Mouse (Mus musculus): Measurements from ENCODE around the gene Wbp2nl. TPM values are rescaled to one million over a fixed set of nuclear protein-coding genes. Genes with fewer than 3 reads are reported as not detected.

Gene Wbp2nl
- total and polyA plus RNA-seq, 3 experiments, result not detected

GRCm38 (mm10) chr15:82358431-82359260, 59.9 kb downstream of the Wbp2nl start:
- dilution Hi-C loops (cut with MboI; ENCODE audit: extremely low pct_ligation_motif_present, extremely low pct_unique_long_range_greater_than_20kb, low sequenced_read_pairs), result no loop called here
- in situ Hi-C loops (cut with MboI; ENCODE audit: low pct_ligation_motif_present, low pct_unique_long_range_greater_than_20kb, low sequenced_read_pairs), result loop anchor here (10.0 kb wide), 1 partner anchor 56 kb away; no protein-coding TSS in a partner anchor
- TF ChIP-seq MYC (IDR thresholded peaks at IDR 0.05; ENCODE audit: low read depth, low read length), result no peak
- TF ChIP-seq USF1 (IDR thresholded peaks at IDR 0.05; ENCODE audit: low read depth, low read length), result no peak
- no peak for TF ChIP-seq GABPA (IDR thresholded peaks at IDR 0.05; ENCODE audit: insufficient replicate concordance, low read depth, low read length)
- TF ChIP-seq ELF1 (IDR thresholded peaks at IDR 0.05; ENCODE audit: low read depth, low read length), result no peak
- TF ChIP-seq HCFC1 (IDR thresholded peaks at IDR 0.05; ENCODE audit: low read depth, low read length), result no peak
- no peak for TF ChIP-seq MXI1 (IDR thresholded peaks at IDR 0.05; ENCODE audit: low read depth, low read length)
- no peak for TF ChIP-seq IRF4 (IDR thresholded peaks at IDR 0.05; ENCODE audit: low read depth, low read length)
- no peak for TF ChIP-seq BHLHE40 (IDR thresholded peaks at IDR 0.05; ENCODE audit: low read depth, low read length)
- no peak for TF ChIP-seq CHD2 (IDR thresholded peaks at IDR 0.05; ENCODE audit: low read length)
- no peak for DNase-seq (ENCODE audit: extremely low read depth)
- Histone ChIP-seq H3K9ac (ENCODE audit: insufficient read depth, low read depth) (no peak overlapping the region), H3K9me3 (replicated peaks; ENCODE audit: low read length) (peaks cover 2% of the 10 kb centered on the region), H3K4me1 (ENCODE audit: control insufficient read depth in 1 of 2, insufficient read depth in 2 of 2) (peaks cover 0 to 4% of the 10 kb centered on the region in 2 experiments; a peak in 2 of 4 replicates), H3K79me2 (replicated peaks; ENCODE audit: control insufficient read depth, extremely low read depth, insufficient read depth, poor library complexity, severe bottlenecking) (peaks cover 1% of the 10 kb centered on the region; the same call in 1 of the 2 replicates), H3K27ac (ENCODE audit: insufficient read depth, low read depth) (no peak overlapping the region), H3K36me3 (replicated peaks in 1 of 2; ENCODE audit: control insufficient read depth in 1 of 2, insufficient read depth in 1 of 2, low read length in 1 of 2) (no peaks in the 10 kb centered on the region), H3K4me3 (replicated peaks in 1 of 3; ENCODE audit: low read depth in 2 of 3, low read length in 2 of 3, poor library complexity in 1 of 3) (no peak overlapping the region), H3K27me3 (replicated peaks) (no peaks in the 10 kb centered on the region), H3K4me2 (ENCODE audit: insufficient read depth, low read depth, poor library complexity, severe bottlenecking) (no peak overlapping the region)

GRCm38 (mm10) chr15:82361459-82362018, 62.8 kb downstream of the Wbp2nl start:
- Histone ChIP-seq H3K27ac (ENCODE audit: insufficient read depth, low read depth) (no peak overlapping the region; the same call in 1 of the 2 replicates), H3K4me2 (ENCODE audit: insufficient read depth, low read depth, poor library complexity, severe bottlenecking) (no peak overlapping the region), H3K27me3 (replicated peaks) (no peaks in the 10 kb centered on the region), H3K79me2 (replicated peaks; ENCODE audit: control insufficient read depth, extremely low read depth, insufficient read depth, poor library complexity, severe bottlenecking) (no peaks in the 10 kb centered on the region), H3K4me3 (replicated peaks in 1 of 3; ENCODE audit: low read depth in 2 of 3, low read length in 2 of 3, poor library complexity in 1 of 3) (no peak overlapping the region), H3K4me1 (ENCODE audit: control insufficient read depth in 1 of 2, insufficient read depth in 2 of 2) (no peaks in the 10 kb centered on the region), H3K9me3 (replicated peaks; ENCODE audit: low read length) (no peaks in the 10 kb centered on the region), H3K9ac (ENCODE audit: insufficient read depth, low read depth) (no peak overlapping the region), H3K36me3 (replicated peaks in 1 of 2; ENCODE audit: control insufficient read depth in 1 of 2, insufficient read depth in 1 of 2, low read length in 1 of 2) (no peaks in the 10 kb centered on the region)
- no peak for DNase-seq (ENCODE audit: extremely low read depth)
- TF ChIP-seq RAD21 (IDR thresholded peaks at IDR 0.05; ENCODE audit: low read depth, low read length) (peak; percentile 20), USF1 (IDR thresholded peaks at IDR 0.05; ENCODE audit: low read depth, low read length) (no peak), ELF1 (IDR thresholded peaks at IDR 0.05; ENCODE audit: low read depth, low read length) (0 out of 2 replicates have a peak, but pooled peaks have one; percentile 33), MAFK (IDR thresholded peaks at IDR 0.05; ENCODE audit: insufficient replicate concordance, low read length) (no peak), CTCF (conservative IDR thresholded peaks at IDR 0.05 in 1 of 2, IDR thresholded peaks at IDR 0.05 in 1 of 2; ENCODE audit: low read depth in 2 of 2, low read length in 2 of 2) (peak in 1 of 2 experiments; percentile 40; a peak in 2 of 4 replicates)
- dilution Hi-C loops (cut with MboI; ENCODE audit: extremely low pct_ligation_motif_present, extremely low pct_unique_long_range_greater_than_20kb, low sequenced_read_pairs), result no loop called here
- in situ Hi-C loops (cut with MboI; ENCODE audit: low pct_ligation_motif_present, low pct_unique_long_range_greater_than_20kb, low sequenced_read_pairs), result no loop called here
